Mouse (Mus musculus) midbrain, postnatal 0 days (tissue): ENCODE measurements around the gene Nicn1. TPM values are rescaled to one million over a fixed set of nuclear protein-coding genes. Genes with fewer than 3 reads are reported as not detected.

Source experiments
- ATAC-seq: fragments of 200-750 bp; cut with Nextera tagmentation; 2 replicates; pipeline ENCODE4 v1.8.0; 2017; ENCODE audit warnings: moderate number of reproducible peaks, mild to moderate bottlenecking, moderate TSS enrichment, moderate library complexity; ENCODE audit not compliant: low FRiP score
- DNase-seq: peaks from one replicate; pipeline ENCODE4 v3.0.0-alpha.2; 2015; ENCODE audit warnings: low spot score
- H3K27ac ChIP-seq: fragments of 300-500 bp; sonication (generic); 2 replicates; pipeline ENCODE4 v1.5.1; 2014; ENCODE audit warnings: low read depth, mild to moderate bottlenecking, low read length, mixed read lengths
- H3K27me3 ChIP-seq: fragments of 300-500 bp; sonication (generic); 2 replicates; pipeline ENCODE4 v1.6.1; 2014; ENCODE audit warnings: low read length, control low read depth, mixed read lengths; ENCODE audit not compliant: insufficient read depth
- H3K36me3 ChIP-seq: fragments of 300-500 bp; sonication (generic); 2 replicates; pipeline ENCODE4 v1.6.1; 2014; ENCODE audit warnings: low read length, control low read depth, mixed read lengths; ENCODE audit not compliant: insufficient read depth
- H3K4me1 ChIP-seq: fragments of 300-500 bp; sonication (generic); 2 replicates; pipeline ENCODE4 v1.6.1; 2014; ENCODE audit warnings: mild to moderate bottlenecking, control low read depth, antibody characterized with exemption, low read length, mixed read lengths; ENCODE audit not compliant: insufficient read depth
- H3K4me2 ChIP-seq: fragments of 300-500 bp; sonication (generic); 2 replicates; pipeline ENCODE4 v1.6.1; 2014; ENCODE audit warnings: low read depth, mild to moderate bottlenecking, low read length, mixed read lengths; ENCODE audit not compliant: poor library complexity, severe bottlenecking
- H3K4me3 ChIP-seq: fragments of 300-500 bp; sonication (generic); 2 replicates; pipeline ENCODE4 v1.5.1; 2014; ENCODE audit warnings: low read depth, mild to moderate bottlenecking, low read length, moderate library complexity
- H3K9ac ChIP-seq: fragments of 300-500 bp; sonication (generic); replicated peaks from 2 replicates; pipeline ENCODE4 v1.6.1; 2014; ENCODE audit warnings: mild to moderate bottlenecking, low read length, moderate library complexity, mixed read lengths; ENCODE audit not compliant: poor library complexity, severe bottlenecking
- H3K9me3 ChIP-seq: fragments of 300-500 bp; sonication (generic); 2 replicates; pipeline ENCODE4 v1.6.1; 2016; ENCODE audit warnings: low read length, control low read depth
- CTCF ChIP-seq: IDR thresholded peaks from 2 replicates; pipeline ENCODE4 v1.5.1; 2016; ENCODE audit warnings: antibody characterized with exemption, mild to moderate bottlenecking
- WGBS: fragments of 180-500 bp; shearing (Covaris S2); extraction: QIAGEN DNeasy Blood & Tissue Kit; methylation state at CpG from one replicate; pipeline ENCODE4 v1.1.7; 2014; 5-methylcytosine and 5-hydroxymethylcytosine counted together
- polyA plus RNA-seq: library from polyadenylated mRNA; unstranded; fragments of >200 nt; fragmentation: Nextera tagmentation; extraction: Ambion mirVana; gene quantifications from 2 replicates; pipeline ENCODE4 v1.2.1, GENCODE M21; 2015
- total RNA-seq: library from RNA; depleted of rRNA; stranded (reverse); fragments of >200 nt; gene quantifications from 2 replicates; pipeline ENCODE4 v1.2.3, GENCODE M21; 2014

Nicn1 gene
- total and polyA plus RNA-seq, 2 experiments from 2014 or later = 107 to 142 TPM

- no peak for DNase-seq
- no peaks in the 10 kb centered on the region for H3K36me3 ChIP-seq
- WGBS = 88% methylated on average over 4 of the region's 4 CpGs
- peaks cover 11% of the 10 kb centered on the region for H3K4me1 ChIP-seq
- no peak for TF ChIP-seq CTCF
- H3K4me3 ChIP-seq = no peak overlapping the region
- no peak for ATAC-seq
- no peak overlapping the region for H3K27ac ChIP-seq
- H3K9ac ChIP-seq = no peak overlapping the region
- no peak overlapping the region for H3K4me2 ChIP-seq
- H3K27me3 ChIP-seq = no peaks in the 10 kb centered on the region
- no peaks in the 10 kb centered on the region for H3K9me3 ChIP-seq
Observed at GRCm38 (mm10) chr9:108260526-108260925, 29.7 kb upstream of the Nicn1 start.

DNA sequence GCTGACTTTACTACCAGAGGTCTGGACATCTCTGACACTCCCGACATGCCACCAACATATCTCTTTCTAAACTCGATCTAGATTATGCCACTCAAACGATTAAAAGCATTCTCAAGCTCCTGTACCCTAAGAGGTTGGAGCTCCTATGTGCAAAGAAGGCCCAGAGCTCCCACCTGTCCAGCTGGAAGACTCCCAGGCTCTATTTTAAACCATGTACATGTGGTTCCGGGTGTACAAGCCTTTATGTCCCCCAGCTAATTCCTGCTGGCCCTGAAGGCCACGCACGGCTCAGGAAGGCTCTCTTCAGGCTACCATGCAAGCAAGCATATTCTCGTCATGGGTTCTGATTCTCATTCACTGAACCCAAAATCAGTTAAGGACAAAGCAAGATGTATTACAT, 28.4 kb upstream of the Nicn1 start:
- no peak for ATAC-seq
- Histone ChIP-seq H3K9me3 (no peaks in the 10 kb centered on the region), H3K27me3 (no peaks in the 10 kb centered on the region), H3K4me3 (peak overlapping the region; percentile 88; the same call in 1 of the 2 replicates), H3K9ac (no peak overlapping the region), H3K4me2 (peak overlapping the region; percentile 76), H3K27ac (no peak overlapping the region), H3K36me3 (no peaks in the 10 kb centered on the region), H3K4me1 (peaks cover 11% of the 10 kb centered on the region)
- TF ChIP-seq CTCF = no peak
- DNase-seq = no peak
- 78% methylated on average over 7 of the region's 7 CpGs for WGBS

GRCm38 (mm10) chr9:108262494-108263049, 27.7 kb upstream of the Nicn1 start:
- WGBS = 41% methylated on average over 11 of the region's 11 CpGs
- peak overlapping the region; percentile 88 for H3K4me3 ChIP-seq
- H3K36me3 ChIP-seq = no peaks in the 10 kb centered on the region
- H3K27me3 ChIP-seq = no peaks in the 10 kb centered on the region
- H3K4me2 ChIP-seq = peak overlapping the region; percentile 76
- H3K9ac ChIP-seq = peak overlapping the region; percentile 77
- no peak for ATAC-seq
- H3K9me3 ChIP-seq = no peaks in the 10 kb centered on the region
- DNase-seq = peak; percentile 2
- H3K4me1 ChIP-seq = peaks cover 11% of the 10 kb centered on the region
- H3K27ac ChIP-seq = peak overlapping the region; percentile 88
- TF ChIP-seq CTCF = no peak

DNA sequence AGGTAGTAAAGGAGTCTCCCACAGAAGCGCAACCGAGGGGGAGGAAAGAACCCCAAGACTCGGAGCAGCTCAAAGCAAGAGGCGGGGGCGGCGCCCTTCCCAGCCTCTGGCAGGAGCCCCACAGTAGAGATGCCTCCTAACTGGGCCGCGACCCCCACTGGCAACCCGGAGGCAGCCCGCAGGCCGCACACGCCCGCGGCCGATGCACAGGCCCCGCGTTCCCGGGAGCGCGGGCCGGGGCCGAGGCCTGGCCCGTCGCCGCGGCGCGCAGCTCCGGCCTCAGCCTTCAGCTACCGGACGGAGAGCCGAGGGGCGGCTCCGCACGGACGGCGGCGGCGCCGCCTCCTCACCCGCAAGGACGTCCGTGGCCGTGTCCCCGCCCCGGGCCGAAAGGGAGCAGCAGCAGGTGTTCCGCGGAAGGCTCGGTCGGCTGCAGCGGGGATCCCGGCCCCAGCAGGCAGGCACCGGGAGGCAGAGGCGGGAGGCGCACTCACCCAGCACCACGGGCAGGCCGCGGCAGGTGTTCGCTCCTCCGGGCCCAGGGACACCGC, 27.0 kb upstream of the Nicn1 start:
- H3K4me1 ChIP-seq = peaks cover 11% of the 10 kb centered on the region
- peak overlapping the region; percentile 88 for H3K4me3 ChIP-seq
- peak overlapping the region; percentile 77 for H3K9ac ChIP-seq
- DNase-seq (peak; percentile 38), ATAC-seq (peak; percentile 59)
- no peaks in the 10 kb centered on the region for H3K36me3 ChIP-seq
- no peaks in the 10 kb centered on the region for H3K27me3 ChIP-seq
- H3K4me2 ChIP-seq = peak overlapping the region; percentile 76
- TF ChIP-seq CTCF = no peak
- WGBS = under 1% methylated on average over 54 of the region's 62 CpGs
- no peaks in the 10 kb centered on the region for H3K9me3 ChIP-seq
- H3K27ac ChIP-seq = peak overlapping the region; percentile 88

GRCm38 (mm10) chr9:108263690-108264190, 26.5 kb upstream of the Nicn1 start, which contains the start of gene Dag1:
TSS of gene Dag1 (minus strand) at chr9:108263958.
- peak within 1 kb of the TSS; percentile 88 for H3K27ac ChIP-seq
- peak within 1 kb of the TSS; percentile 76 for H3K4me2 ChIP-seq
- no peaks in the 10 kb centered on the region for H3K9me3 ChIP-seq
- no peaks in the 10 kb centered on the region for H3K36me3 ChIP-seq
- DNase-seq (peak; percentile 98), ATAC-seq (peak; percentile 99)
- H3K27me3 ChIP-seq = no peaks in the 10 kb centered on the region
- H3K9ac ChIP-seq = peak within 1 kb of the TSS; percentile 77
- peak within 1 kb of the TSS; percentile 88 for H3K4me3 ChIP-seq
- WGBS = under 1% methylated on average over 60 of the region's 71 CpGs
- no peak for TF ChIP-seq CTCF
- peaks cover 11% of the 10 kb centered on the region for H3K4me1 ChIP-seq
